Mouse (Mus musculus): Measurements from ENCODE around the gene Dync1i2.
A peak's percentile ranks its signal among the peaks of the same experiment; 100 is the strongest.

The Dync1i2 gene

DNA sequence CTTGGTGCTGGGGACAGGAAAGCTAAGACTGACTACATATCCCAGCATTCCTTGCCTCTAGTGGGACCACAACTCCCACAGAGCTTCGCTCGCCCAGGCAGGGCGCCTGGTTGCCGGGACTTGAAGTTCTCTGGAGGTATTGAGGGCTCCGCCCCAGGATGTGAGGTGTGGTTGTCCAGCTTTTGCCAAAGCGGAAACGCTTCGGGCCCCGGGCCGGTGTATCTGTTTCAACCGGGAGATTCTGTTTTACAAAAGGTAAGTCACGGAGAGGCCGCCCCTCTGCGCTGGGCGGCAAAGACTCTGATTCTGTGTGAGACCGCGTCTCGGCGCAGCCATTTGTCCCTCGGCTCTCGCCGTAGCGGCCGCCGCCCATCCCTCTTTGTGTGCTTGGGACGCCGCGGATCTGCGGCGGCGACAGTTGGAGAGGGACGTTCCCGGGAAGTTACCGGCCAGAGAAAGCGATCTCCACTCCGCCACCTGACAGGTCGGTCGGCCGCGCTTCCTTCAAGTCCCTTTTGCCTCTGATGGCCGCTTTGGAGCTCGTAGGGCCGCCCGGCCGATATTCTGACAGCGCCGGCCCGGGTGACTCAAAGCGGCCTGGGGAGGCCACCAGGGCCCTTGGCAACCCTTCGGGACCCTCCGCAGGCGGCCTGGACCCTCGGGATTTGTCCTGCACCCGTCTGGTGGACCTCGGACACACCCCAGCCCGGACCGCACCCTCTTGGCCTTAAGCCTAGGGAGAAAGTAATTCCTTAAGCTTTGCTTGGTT is at the start of gene Dync1i2:
Dync1i2 (plus strand) TSS at position 116 of the 769 bp plus-strand sequence.
- DNase-seq (ENCODE audit: low spot score in 2 of 2) = peak; percentile 92 to 94

DNA sequence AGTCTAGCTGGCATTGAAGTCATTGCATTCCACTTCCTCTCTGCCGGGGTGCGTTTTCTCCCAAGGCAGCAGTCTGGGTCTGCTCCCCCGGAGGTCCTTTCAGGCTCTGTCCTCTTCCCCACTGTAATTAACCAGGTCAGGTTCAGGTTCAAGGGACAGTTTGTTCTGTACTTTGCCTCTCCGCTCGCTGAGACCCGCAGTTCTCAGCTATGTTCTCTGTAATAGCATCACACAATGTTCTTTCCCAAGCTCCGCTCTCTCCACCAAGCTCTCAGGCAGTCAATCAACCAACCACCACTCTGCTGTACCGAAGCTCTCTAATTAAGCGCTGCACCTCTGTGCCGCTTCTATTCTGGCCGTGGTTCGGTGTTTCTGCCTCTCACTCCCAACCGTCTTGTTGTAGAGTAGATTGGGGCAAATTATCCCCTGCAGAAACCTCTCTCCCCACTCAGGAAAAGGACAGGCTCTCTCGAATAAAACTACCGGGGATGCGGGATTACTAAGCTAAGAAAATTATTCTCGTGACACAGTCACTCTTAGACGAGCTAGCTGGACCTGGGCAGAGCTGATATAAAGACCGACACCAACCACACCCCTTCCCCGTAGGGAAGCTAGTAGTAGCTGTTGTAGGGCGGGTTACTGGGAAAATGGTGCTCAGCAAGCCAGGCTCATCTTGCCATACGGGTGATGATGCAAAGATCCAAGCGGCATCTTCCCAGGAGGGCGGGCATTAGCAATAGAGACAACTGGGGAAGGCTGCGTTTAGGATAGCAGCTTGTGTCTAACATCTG is 48.5 kb upstream of the Dync1i2 start:
- DNase-seq (ENCODE audit: low spot score in 2 of 2) = no peak

DNA sequence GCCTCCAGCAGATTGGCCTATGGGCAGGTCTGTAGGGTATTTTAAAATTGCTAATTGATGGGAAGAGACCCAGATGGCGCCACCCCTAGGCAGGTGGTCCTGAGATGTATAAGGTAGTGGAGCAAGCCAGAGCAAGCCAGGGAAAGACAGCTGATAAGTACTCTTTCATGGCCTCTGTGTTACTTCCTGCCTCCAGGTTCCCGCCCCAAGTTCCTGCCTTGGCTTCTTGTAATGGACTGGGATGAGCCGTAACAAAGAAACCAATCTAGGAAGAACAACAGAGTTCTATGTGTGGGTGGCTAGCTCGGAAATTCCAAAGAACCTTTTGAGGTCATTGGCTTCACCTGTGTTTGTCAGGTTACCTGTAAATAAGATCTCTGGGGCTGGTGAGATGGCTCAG is 44.3 kb upstream of the Dync1i2 start:
- no peak for DNase-seq (ENCODE audit: low spot score in 2 of 2)

DNA sequence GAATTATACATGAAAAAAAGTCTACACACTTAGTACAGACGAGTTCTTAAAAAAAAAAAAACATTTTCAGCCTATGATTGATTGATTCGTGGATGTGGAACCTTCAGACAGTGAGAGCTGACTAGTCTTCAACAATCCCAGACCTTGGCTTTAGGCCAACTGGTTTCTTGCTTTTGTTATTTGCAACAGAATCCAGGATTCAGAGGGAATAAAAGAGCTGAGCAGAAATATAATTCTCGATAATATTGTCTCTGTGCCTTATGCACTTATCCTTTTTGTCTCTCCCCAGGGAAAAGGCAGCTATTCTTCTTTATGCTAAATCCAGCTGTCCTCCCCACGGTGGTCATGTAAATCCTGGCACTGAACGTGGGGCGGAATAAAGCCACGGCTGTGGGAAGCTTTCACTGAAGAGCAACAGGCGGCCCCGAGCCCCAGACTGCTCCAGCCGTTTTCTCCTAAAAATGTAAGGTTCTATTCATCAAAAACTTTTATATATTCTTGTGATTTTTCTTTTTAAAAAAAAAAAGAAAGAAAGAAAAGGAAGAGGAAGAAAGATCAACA is 43.0 kb upstream of the Dync1i2 start:
- DNase-seq (ENCODE audit: low spot score in 2 of 2) = no peak

DNA sequence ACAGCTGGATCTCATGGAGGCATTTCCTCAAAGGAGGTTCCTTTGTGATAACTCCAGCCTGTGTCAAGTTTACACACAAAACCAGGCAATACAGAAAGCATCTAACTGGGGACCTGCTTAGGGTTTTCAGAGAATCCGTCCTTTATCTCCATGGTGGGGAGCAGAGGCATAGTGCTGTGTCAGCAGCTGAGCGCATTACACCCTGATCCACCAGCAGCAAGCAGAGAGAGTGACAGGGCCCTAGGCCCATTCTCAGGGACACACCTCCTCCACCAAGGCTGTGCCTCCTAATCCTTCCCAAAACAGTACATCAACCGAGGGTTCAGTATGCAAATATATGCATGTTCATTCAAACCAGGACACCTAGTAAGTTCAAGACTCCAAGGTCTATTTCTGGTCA is 38.5 kb upstream of the Dync1i2 start:
- no peak for DNase-seq (ENCODE audit: low spot score in 2 of 2)

DNA sequence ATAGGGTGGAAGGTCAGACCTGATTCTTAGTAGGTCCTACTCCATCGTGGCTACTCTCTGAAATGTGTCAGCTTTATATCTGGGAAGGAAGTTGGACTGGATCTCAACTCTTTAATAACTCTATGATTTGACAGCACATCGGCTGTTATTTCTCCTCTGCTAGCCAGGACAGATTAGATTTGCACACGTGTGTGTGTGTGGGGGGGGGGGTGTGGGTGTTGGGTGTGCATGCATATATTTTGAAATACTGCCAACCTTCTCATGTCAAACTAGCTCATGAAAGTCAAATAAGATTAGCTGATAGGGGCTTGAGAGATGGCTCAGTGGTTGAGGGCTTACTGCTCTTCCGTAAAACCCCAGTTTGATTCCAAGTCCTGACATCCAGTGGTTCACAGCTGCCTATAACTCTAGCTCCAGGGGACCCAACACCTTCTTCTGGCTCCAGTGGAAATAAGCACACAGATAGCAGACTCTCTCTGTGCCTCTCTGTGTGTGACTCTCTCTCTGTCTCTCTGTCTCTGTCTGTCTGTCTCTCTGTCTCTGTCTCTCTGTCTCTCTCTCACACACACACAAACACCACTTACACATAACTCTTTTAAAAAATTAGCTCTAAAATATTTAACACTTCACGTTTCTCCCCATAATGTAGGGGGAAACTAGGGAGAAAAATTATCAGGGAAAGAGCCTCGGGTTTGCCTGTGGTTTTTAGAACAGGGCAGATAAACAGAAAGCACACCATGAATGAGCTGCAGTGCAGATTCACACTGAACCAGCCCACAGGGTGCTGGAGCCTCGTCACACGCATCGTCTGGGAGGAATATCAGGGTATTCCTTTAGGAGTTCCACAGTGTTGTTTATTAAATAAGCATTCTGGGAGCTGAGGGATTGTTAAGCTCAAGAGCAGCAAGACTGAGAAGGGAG is 34.9 kb upstream of the Dync1i2 start:
- DNase-seq (ENCODE audit: low spot score in 2 of 2) = no peak

DNA sequence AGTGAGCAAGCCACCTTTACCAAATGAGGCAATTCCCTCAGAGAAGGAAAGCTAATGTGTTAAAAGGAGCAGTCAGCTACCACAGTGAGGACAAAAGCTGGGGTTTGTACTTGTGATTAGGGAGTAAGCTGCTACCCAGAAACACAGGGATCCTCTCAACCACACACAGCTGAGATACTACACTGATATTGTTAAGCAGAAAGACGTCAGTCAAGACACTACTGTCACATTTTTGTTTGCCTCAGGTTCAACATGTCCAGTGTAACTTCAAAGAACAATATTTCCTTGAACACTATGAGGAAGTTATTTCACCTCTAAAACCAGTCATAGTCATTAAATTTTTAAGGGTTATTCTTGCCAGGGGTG is 34.3 kb upstream of the Dync1i2 start:
- no peak for DNase-seq (ENCODE audit: low spot score in 2 of 2)

DNA sequence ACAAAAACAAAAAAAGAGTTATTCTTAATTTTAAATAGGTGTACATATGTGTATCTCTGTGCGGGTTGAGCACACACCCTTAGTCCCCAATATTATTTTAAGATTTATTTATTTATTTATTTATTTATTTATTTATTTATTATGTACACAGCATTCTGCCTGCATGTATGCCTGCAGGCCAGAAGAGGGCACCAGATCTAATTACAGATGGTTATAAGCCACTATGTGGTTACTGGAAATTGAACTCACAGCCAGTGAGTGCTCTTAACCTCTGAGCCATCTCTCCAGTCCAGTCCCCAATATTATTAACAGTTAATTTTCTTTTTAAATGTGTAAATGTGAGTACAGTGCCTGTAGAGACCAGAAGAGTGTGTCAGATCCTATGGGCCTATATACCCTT is 33.7 kb upstream of the Dync1i2 start:
- DNase-seq (ENCODE audit: low spot score in 2 of 2) = no peak

DNA sequence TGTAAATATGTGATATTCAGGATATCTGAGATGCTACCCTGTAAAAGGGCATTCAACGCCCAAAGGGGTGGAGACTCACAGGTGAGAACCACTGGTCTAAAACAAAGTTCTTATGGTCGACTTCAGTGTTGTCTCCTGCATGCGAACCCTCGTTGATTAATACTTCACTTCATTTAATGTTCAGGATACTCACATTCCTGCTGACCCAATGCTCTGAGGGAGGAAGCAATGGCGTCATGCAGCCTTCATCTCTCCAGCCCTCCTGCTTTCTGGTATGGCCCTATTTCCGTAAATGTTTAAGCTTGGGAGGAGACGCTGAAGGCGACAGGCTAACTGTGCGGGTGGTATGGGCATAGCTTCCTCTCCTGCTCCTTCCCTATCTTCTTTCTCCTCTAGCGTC is 31.8 kb upstream of the Dync1i2 start:
- no peak for DNase-seq (ENCODE audit: low spot score in 2 of 2)

DNA sequence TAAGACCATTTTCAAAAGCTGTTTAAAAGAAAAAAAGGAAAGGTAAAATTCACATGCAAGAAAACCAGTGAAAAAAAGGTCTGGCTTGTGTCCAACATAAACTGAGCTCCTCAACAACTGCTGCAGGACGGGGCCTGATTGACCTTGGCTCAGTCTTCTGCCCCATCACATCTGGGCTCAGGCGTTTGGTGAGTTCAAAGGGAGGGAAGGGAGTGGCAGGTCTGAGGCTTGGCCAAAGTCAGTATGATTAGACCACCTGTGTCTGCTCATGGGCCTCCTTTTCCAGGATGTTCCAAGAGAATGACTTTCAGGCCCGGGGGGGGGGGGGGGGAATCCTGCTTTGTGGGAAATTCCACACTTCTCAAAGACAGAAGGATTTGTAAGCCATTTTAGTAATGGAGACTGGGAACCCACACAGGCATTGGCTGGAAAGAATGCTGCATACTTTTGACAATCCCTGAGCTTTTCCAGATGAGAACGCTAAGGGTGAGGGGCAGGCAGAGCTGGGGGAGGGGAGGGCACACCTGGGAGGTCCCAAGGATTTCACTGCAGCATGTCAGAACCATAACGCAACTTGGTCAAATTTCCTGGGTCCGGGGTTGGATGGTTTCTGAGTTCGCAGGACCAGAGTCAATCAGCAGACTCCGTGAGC is 30.8 kb upstream of the Dync1i2 start:
- DNase-seq (ENCODE audit: low spot score in 2 of 2) = no peak

DNA sequence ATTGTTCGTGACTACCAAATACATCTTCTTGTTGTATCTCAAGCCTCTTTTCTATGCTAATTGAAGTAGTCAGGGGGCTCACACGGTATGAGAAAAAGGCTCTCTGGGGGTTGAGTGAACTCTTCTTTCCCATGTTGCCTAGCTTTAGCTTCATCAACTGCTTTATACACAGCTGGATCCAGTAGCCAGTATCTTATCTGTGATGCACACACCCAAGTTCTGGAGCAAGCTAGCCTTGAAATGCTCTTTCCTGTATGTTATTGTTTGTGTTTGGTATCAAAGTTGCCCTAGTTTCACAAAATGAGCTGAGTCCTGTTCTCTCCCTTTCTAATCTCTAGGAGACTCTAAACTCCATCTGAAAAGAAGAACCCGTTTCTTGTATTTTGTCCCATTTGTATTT is 23.6 kb upstream of the Dync1i2 start:
- no peak for DNase-seq (ENCODE audit: low spot score in 2 of 2)

DNA sequence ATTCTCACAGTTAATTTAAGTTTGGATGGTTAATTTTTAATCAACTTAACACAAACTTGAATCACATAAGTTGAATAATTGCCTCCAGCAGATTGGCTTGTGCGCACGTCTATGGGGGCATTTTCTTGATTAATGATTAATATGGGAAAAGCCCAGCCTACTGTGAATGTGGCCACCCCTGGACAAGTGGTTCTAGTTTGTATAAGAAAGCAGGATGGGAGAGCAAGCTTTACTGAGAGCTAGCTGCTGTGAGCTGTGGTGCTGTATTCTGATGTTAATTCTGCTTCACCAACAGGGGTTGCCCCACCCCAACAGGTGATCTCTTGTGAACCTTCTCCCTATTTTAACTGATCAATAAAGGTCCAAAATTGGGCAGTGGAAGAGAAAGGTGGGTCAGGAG is 22.6 kb upstream of the Dync1i2 start:
- DNase-seq (ENCODE audit: low spot score in 2 of 2) = no peak

DNA sequence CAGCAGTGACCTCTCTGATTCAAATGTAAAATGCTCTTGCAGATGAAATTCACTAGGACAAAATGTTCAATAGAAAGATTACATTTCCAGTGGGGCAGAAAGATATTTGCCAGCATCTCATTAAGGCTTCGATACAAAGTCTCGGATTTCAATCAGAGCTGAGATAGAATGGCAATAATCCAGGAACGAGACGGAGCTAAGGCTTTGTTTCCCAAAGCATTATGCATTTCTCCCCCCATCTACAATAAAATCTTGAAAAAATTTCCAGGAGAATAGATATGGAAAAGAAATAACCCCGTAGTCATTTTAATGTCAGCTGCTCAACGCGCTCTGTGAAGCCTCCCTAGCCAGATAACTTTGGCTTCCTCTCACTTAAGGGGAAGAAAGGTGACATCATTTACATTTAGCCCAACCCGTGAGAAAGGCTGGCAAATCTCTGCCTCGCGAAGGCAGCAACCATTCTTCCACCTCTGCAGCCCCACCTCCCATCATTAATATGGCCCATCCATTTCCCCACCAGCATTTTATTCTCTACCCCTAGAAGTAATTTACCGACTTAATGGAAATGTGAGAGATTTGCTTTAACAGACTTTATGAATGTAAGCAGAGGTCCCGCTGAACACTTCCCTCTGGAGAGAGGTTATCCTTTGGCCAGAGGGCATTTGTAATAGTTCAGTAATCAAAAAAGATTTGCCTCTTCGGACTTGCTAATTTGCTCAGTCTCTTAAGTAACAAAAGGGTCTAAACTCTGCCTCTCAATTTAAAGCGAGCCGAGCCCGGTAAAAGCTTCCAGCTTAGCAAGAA is 19.9 kb upstream of the Dync1i2 start:
- DNase-seq (ENCODE audit: low spot score in 2 of 2) = no peak

DNA sequence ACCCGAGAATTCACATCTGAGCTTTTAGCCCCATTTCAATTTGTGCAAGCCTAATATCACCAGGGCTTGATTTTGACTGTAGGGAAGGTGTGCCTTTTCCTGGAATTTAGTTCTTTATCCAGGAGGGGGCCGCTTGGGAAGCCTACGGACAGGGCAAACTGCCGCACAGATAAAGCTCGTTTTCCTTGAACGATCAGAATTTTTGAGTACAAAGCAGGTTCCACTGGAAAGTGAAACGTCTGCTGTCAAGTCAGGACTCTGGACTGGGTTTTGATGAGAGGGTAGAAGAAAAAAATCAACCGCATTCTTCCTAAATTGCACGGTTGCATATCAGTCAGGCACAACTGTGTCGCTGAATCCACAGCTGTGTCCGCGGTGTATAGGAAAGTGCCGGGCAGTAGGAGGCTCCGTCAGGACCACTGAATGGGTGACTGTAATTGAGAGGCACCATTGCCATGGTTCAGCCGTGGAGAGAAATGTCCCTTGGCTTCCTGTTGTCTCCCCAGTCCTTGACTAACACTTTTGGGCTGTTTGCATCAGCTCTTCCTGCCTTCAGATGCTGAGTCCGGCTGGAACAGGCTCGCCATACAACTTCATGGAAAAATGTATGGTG is 19.2 kb upstream of the Dync1i2 start:
- DNase-seq (ENCODE audit: low spot score in 2 of 2) = no peak

DNA sequence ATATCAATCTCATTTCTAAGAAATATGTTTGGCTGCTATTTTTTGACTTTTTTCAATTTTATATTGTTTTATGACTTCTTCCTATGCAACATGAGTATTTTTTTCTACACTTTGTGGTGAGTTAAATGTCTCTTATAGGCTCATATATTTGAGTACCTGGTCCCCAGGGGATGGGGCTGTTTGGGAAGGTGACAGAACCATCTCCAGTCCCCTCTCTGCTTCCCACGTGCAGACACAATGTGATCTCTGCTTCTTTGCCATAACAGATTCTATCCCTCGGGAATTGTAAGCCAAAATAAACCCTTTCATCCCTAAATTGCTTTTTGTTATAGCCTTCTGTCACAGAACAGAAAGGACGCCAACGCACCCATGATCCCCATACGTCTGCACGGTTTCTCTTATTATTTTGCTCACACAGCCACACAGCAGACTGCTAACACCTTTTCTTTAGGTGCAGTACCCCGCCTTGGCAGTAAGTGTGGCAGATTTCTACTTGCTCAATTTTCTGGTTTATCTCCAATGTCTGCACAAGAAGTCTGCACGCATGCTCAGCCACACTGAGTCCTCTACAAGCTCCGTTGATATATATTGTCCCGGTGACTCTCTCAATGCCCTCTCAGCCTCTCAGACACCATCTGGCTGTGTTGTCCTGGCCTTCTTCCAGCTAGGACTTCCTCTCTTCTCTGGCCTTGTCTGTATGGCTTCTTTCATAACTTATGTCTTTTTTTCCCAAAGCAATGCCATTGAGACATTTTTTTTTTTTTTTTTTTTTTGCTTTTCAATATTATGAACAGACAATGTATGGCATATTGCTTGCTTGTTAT is 17.2 kb upstream of the Dync1i2 start:
- no peak for DNase-seq (ENCODE audit: low spot score in 2 of 2)

DNA sequence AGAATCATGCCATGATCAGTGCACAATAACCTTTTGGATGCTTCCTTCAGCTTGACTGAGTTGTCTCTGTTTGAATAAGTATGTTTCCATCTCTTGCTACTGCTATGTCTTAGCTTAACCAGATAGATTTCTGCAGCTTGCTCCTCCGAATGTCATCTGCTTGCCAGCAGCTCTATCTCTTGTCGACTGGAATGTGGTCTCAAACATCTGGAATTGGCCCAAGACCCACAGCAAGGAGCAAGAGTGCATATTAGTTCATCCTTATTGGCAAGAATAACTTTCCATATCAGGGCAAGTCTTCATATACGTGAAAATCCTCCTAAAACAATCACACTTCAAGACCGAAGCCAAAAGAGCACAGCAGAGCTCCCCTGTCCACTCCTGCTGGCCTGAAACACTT is 14.6 kb upstream of the Dync1i2 start:
- no peak for DNase-seq (ENCODE audit: low spot score in 2 of 2)

DNA sequence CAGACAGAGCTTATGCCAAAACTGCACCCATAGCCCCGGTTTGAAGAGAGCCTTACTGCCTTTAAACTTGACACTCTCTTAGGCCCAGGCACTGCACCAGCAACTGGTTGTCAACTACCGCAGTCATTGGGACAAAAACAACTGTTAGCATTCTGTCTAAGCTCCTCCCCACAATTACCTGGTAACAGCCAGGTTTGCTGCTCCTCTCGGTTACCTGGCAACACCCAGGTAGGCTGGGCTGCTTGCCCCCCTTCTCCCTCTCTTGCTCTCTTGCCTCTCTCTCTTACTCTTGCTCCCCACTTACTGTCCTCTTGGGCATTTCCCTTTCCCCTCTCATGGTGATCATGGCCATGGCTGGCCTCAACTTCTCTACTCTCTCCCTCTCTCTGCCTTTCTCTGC is 12.6 kb upstream of the Dync1i2 start:
- no peak for DNase-seq (ENCODE audit: low spot score in 2 of 2)

DNA sequence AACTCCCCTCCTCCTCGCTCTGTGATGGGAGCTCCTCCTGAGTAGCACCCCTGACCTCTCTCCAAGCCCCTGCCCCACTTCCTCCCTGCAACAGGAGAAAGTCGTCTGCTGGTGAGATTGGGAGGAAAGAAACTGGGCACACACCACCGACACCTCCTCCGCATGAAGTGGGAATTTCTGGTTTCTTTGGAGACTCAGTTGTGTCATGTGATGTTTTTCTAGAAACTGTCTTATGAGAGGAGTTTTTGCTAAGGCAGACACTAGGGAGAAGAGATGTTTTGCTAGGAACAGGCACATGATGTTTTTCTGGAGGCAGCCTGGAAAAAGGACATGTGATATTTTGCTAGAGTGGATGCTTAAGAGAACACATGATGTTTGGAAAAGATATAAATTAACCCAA is 11.0 kb upstream of the Dync1i2 start:
- DNase-seq (ENCODE audit: low spot score in 2 of 2) = peak in 1 of 2 experiments; percentile 26

DNA sequence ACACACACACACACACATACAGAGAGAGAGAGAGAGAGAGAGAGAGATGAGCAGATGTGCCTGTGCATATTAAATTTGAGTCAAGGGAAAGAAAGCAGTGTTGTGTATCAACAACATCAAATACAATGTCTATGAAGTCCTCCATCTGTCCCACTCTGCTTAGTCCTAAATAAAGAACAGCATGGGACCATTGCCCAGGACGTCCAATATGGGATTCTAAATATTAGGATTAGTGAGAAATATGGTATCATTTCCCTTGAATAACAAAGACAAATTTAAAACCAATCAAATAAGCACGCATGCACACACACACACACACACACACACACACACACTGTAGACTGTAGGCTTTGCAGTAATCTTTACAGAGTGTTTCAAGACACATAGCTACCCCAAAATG is 9.6 kb upstream of the Dync1i2 start:
- DNase-seq (ENCODE audit: low spot score in 2 of 2) = no peak
